Mouse (Mus musculus): ENCODE results near the gene Cyp4a12b. TPM values are rescaled to one million over a fixed set of nuclear protein-coding genes. Genes with fewer than 3 reads are reported as not detected.

Gene Cyp4a12b
- polyA plus RNA-seq (2012; rRNA removed): 0.03 TPM in 1 of 2 replicates, not detected in the other

GRCm38 (mm10) chr4:115411324-115411723 lies at the start of gene Cyp4a12b:
TSS of gene Cyp4a12b (plus strand) at chr4:115411624.

GRCm38 (mm10) chr4:115452304-115452703 lies 40.9 kb downstream of the Cyp4a12b start, which contains the start of gene Cyp4a30b:
TSS of gene Cyp4a30b (plus strand) at chr4:115452604.

Other genes with a start within 250 kb of the Cyp4a12b start
- not detected in 2 replicates for gene Cyp4a29, start 169.5 kb upstream of the Cyp4a12b start, polyA plus RNA-seq (2012; rRNA removed)
- gene Cyp4a12a, start 112.6 kb upstream of the Cyp4a12b start, polyA plus RNA-seq (2012; rRNA removed): not detected in 2 replicates
- not detected in 2 replicates for gene Cyp4a30b, start 41.0 kb downstream of the Cyp4a12b start, polyA plus RNA-seq (2012; rRNA removed)
- gene Cyp4a14, start 84.5 kb downstream of the Cyp4a12b start, polyA plus RNA-seq (2012; rRNA removed): not detected in 2 replicates
- gene Cyp4a10, start 106.6 kb downstream of the Cyp4a12b start, polyA plus RNA-seq (2012; rRNA removed): not detected in 2 replicates
- not detected in 2 replicates for gene Cyp4a31, start 152.0 kb downstream of the Cyp4a12b start, polyA plus RNA-seq (2012; rRNA removed)
- gene Cyp4a32, start 189.3 kb downstream of the Cyp4a12b start, polyA plus RNA-seq (2012; rRNA removed): not detected in 2 replicates
- 0.43 and 1.0 TPM in 2 replicates for gene Cyp4b1, start 236.1 kb downstream of the Cyp4a12b start, polyA plus RNA-seq (2012; rRNA removed)

Data from central nervous system, embryonic 14 days (tissue).